Mouse (Mus musculus) urinary bladder, postnatal 14 days (tissue): ENCODE results near the gene Ms4a6d.
"Not testable (repeated sequence)": the region's sequence is repeated elsewhere in the genome, so short reads cannot be mapped to it uniquely, and the experiment has no call there.

ENCODE experiments used
- DNase-seq: peaks from one replicate; pipeline ENCODE4 v3.0.0; 2021; ENCODE audit warnings: low spot score

Ms4a6d gene

DNA sequence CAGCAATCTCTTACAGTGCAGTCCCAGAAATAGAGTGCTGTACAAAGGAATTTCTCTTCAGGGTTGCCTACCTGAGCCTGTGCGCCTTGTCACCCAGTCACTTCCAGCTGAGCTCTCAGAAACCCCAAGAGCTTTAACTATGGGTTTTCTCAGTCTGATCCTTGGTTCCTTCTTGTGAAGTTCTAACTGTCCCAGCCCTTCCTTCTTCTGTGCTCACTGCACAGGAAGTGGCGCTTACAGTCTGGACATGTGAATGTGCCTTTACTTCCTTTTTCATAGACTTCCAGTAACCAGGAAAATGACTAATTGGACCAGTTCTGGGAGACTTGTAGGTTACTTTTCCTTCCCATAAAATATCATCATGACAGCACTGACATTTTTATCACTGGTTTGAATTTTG is at the start of gene Ms4a6d:
Gene Ms4a6d (minus strand): TSS at position 247 of the 400 bp plus-strand sequence.
- no peak for DNase-seq

- no peak for DNase-seq
These were observed 44.9 kb upstream of the Ms4a6d start for GRCm38 (mm10) chr19:11649564-11649963.

DNA sequence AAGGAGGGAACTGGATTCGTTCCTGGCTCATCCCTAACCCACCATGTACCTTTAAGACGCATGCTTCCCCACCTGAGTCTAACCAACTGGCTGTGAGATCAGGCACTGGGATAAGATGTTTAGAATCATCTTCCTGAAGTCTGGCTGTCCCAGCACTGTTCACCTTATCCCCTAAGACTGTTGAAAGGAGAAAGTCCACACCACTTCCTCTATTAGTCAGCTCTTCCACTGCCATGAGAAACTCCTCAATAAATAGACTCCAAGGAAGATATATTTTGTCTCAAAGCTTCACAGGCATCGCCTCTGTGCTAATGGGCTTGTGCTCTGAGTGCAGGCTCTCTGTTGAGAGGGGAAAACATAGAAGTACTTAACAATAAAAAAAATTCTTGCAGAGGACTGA is 41.5 kb upstream of the Ms4a6d start:
- DNase-seq: no peak

DNA sequence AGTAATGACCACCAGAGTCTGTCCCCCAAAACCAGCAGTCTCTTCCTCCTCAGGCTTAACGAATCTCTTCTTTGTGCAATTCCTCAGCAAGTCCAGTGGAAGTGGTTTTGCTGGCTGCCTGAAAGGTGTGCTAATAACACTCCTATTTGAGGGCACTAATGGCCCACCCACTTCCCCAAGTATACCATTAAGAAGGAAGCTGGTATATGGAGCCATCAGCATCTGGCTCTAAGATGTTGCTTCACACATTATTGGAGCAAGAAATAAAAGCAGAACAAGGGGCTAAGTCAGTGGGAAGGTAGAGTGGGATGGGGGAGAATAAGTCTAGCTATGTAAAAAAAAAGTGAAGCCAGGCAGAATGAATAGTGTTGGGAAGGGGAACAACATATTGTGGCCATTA is 36.1 kb upstream of the Ms4a6d start, which contains the start of gene Ms4a3:
Gene Ms4a3 (minus strand): TSS at position 120 of the 400 bp plus-strand sequence.
- no peak for DNase-seq

GRCm38 (mm10) chr19:11639038-11639437 is 34.4 kb upstream of the Ms4a6d start:
- no peak for DNase-seq

- no peak for DNase-seq
These were observed 30.9 kb upstream of the Ms4a6d start for GRCm38 (mm10) chr19:11635572-11635971.

DNA sequence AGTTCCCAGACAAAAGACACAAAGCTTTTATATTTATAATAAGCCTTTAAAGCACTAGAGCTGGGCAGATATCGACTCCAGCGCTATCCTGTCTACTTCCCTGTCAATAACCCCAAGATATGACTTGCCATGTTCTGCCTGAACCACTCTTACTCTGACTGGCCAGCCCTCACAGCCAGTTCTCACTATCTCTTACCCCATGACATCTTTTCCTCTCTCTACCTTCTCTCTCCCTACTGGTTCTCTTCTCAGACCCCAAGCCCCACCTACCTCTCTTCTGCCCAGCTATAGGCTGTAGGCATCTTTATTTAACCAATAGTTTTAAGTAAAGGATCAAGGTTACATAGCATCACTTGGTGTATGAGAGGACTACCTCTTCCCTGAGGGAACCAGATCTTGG is 29.7 kb upstream of the Ms4a6d start:
- no peak for DNase-seq

GRCm38 (mm10) chr19:11633732-11634131 is 29.1 kb upstream of the Ms4a6d start:
- DNase-seq: no peak

DNA sequence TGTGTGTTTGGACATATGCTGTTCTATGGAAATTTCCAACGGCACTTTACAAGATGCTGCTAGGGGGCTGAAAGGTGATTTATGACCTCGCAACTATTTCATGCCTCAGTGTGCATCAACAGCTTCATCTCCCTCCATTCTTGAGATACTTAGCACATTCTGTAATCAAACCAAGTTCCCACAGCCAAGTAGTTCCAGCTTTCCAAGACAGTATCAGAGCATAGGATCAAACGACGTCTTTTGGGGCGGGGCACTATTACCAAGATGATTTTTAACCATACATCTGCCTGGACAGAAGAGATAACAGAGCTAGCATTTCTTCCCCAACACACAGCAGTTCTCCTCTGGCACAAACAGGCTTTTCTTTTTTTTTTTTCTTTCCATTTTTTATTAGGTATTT is 20.6 kb upstream of the Ms4a6d start:
- no peak for DNase-seq

GRCm38 (mm10) chr19:11624800-11625199 is 20.2 kb upstream of the Ms4a6d start:
- DNase-seq: no peak

DNA sequence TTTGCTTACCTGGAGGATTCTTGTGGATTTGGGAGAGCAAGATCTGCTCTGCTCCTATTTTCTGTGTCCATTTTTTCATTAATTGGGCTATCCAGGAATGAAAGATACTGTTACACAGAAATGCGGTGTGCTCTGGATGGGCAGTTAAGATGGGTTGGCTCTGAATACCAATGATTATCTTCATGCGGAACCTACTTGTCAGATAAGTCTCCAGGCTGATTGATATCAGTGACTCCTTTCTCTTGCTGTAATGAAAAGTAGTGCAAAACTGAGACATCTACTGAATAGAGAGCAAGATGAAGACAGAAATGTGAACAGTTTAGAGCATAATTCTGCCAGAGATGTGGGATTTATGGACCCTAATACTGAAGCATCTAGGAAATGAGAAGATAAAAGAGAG is 18.9 kb upstream of the Ms4a6d start, which contains the start of gene Ms4a2:
Gene Ms4a2 (minus strand): TSS at position 169 of the 400 bp plus-strand sequence.
- DNase-seq: no peak

- no peak for DNase-seq
These were observed 13.3 kb upstream of the Ms4a6d start for GRCm38 (mm10) chr19:11617983-11618382.

- no peak for DNase-seq
These were observed 10.2 kb upstream of the Ms4a6d start for GRCm38 (mm10) chr19:11614805-11615204.

DNA sequence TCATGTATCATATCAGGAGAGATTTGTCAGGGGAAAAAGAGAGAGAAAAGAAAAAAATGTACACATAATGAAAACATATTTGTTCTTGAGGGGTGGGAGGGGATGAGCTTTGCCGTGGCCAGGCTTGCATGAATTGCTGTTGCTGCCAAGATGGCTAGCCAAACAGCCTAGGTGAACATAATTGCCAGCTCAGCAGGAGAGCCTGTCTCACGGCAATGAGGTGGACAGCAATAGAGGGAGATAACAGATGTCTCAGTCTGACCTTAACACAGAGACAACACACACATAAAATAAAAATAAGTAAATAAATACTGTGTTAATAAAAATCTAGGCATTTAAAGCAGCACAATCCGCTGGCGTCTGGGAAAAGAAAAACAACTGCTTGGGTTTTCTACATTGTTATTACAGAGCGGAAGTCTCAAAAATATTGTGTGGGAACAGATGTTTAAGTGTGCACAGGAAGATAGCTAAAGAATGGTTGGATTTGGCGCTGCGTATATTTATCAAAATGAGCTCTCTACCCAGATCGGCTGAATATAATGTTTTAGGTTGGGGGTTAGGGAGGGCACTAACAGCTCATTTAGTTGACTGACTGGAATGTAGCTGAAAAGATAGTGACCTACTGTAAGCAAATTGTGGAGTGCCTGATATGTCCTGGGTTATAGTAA is 9.3 kb upstream of the Ms4a6d start:
- no peak for DNase-seq

DNA sequence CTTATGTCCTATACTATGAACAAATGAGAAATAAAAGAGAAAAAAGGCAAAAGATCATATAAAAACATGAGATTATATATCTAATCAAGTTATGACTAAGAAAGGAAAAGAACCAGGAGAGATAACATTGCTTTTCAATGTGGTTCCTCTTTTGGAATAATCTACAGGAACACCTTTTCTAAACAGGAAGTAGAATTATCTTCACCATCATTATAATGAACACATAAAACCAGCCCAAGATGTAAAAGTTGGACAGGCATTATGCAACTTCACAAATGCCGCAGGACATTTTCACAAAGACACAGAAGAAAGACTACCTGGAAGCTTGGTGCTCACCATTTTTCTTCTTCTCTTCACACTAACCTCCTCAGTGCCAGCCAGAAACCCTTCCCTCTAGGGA is 8.4 kb upstream of the Ms4a6d start:
- DNase-seq: no peak

GRCm38 (mm10) chr19:11612293-11612692 is 7.6 kb upstream of the Ms4a6d start:
- DNase-seq: no peak

- DNase-seq: peak; percentile 11
These were observed 6.9 kb upstream of the Ms4a6d start for GRCm38 (mm10) chr19:11611541-11611945.

GRCm38 (mm10) chr19:11608172-11608571 is 3.5 kb upstream of the Ms4a6d start:
- peak; percentile 41 for DNase-seq

GRCm38 (mm10) chr19:11602026-11602425 is 2.6 kb downstream of the Ms4a6d start:
- peak; percentile 13 for DNase-seq

DNA sequence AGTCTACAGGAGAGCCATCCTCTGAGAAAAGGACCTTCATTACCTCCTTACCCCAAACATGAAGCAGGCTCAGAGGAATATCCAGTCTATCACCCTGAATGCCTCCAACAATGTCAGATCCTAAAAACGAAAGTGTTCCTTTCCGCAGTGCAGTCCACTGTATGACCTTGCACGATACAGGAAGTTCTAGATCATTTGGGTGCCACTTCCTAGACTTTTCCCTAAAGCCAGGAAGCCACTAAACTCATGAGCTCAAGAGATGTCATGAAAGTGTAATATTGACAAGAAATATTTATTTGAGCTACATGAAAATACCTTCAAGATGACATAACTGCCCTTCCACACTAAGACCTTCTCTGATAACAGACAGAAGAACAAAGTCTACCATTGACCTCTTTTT is 3.3 kb downstream of the Ms4a6d start:
- DNase-seq: no peak

- DNase-seq: no peak
These were observed 14.7 kb downstream of the Ms4a6d start for GRCm38 (mm10) chr19:11589891-11590449.

DNA sequence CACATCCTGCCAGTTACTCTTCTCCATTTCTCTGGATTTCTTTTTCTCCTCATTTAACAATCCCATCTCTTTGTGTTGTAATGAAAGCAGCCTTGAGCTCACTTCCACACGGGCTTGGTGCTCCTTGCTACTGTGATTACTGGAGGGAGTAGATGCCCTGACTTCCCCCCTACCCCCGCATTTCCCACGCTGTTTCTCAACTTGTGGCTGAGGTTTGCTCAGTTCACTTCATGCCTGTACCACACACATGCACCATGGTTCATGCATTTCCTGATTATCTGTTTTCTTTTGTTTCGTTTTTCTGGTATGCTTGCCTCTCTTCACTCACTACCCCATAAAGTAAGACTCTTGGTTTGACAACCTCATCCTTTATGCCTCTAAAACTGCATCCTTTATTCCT is 15.4 kb downstream of the Ms4a6d start:
- no peak for DNase-seq

DNA sequence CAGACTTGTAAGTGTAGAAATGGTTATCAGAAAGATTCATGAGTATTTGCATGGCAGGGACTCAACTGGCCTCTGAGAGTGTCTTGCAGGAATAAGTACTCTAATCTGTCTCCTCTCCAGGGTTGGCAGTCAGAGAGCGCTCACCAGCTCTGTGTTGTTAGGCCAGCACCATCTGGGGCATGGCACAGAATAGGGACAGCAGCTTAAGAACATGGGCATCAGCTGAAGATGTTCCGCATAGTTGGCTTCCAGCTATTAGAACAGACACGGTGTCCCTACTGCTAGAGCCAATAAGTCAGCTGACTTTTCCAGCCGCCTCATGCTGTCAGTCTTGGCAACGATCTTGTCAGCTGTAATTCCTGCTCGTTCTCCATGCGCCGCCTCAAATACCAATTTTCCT is 29.7 kb downstream of the Ms4a6d start:
- no peak for DNase-seq

DNA sequence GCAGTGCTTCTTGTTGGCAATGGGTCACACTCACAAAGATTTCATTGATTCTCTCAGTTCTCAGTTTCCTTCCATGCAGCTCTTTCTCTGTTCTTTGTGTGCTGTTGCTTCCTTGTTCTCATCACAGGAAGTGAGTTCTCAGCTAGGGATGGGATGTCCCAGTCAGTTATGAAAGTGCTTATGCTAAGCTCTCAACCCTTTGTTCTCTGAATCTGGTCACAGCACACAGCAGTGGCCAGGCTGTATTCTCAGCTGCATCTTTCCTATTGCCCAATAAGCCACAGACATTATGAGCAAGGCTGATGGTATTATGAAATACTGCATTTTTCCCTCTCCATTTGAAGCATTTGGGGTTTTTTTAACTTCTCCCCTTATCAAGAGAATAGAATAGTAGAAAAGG is 45.1 kb downstream of the Ms4a6d start:
- not testable (repeated sequence) for DNase-seq
